Mouse (Mus musculus) gastrocnemius, postnatal 10 days (tissue): ENCODE data around the gene Cxcl2. TPM values are rescaled to one million over a fixed set of nuclear protein-coding genes. Genes with fewer than 3 reads are reported as not detected.

Experiments used
- DNase-seq: peaks from one replicate; pipeline ENCODE4 v3.0.0; 2021; ENCODE audit warnings: mixed read lengths
- long read RNA-seq, 2 experiments: library from polyadenylated mRNA; stranded (forward); transcript quantifications; one replicate each; pipeline ENCODE4 v2.0.0; 2021
- total RNA-seq, 2 experiments: library from RNA; stranded (reverse); gene quantifications; 2 replicates each; pipeline ENCODE4 v1.2.3; 2021

Cxcl2 gene
- under 1 TPM in 1 of 2 experiments, not detected in 1; 0.25 TPM for total RNA-seq
- long read RNA-seq, experiment 1: 0 reads
- long read RNA-seq, experiment 2: 0 reads

- DNase-seq: no peak
Observed at GRCm38 (mm10) chr5:90903339-90904020, at the start of gene Cxcl2. Gene Cxcl2, plus strand, starts transcription at chr5:90903871.

GRCm38 (mm10) chr5:90855308-90856230 lies 48.1 kb upstream of the Cxcl2 start:
- no peak for DNase-seq

DNA sequence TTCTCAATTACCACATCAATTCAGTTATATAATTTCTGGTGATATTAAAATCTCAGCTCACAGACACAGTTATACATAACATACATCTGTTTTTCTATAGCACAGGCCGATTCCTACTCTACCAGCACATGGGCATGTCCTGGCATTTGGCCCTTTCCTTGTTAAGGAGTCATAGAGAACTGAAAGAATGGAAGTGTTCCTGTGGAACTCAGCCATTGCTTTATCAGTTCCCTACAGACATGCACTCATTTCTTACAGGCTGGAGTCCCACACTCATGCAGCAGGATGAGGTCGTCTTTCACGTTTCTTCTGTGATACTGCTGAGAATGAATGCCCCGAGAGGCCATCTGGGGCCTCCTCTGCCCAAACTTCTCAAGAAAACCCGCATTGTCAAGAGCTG lies 46.2 kb upstream of the Cxcl2 start:
- no peak for DNase-seq

DNA sequence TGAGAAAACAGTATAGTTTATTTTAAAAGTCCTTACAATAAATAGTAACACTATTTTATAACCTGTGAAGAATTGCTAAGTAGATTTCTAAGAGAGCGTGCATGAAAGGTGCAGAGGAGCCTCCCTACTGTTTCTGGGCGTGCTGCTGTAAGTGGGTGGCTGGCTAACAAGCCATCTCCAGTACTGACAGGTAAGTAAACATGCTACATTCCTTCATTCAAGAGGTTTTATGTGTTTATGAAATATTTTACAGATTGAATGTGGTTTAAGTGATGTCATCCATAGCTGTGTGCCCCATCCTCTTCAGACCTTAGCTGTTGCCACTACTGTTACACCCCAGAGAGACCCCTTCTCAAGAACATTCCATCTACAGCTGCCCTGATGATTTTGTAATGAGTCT lies 45.2 kb upstream of the Cxcl2 start:
- no peak for DNase-seq

- DNase-seq: no peak
Observed at GRCm38 (mm10) chr5:90859031-90859430, 44.6 kb upstream of the Cxcl2 start.

DNA sequence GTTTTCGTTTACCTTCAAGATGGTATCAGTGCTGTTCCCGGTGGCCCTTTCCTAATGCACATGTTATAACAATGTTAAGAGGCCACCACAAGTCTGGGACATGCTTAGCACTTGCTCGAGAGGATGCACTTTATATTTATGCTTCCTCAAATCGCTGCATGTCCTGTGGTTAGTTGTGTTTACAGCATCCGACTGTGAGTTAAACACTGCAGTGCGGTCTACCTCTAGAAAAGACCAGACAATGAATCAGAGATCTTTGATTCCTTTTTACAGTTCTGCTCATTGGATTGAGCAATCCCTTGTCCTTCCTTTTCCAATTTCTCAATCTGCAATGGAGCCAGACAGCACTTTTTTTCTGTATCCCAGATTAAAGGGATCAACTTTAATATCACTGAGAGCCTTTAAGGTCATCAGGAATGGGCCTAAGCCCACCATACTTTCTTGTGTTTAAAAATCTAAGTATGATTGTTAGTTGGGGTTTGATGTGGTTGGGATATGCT lies 41.7 kb upstream of the Cxcl2 start:
- no peak for DNase-seq

DNA sequence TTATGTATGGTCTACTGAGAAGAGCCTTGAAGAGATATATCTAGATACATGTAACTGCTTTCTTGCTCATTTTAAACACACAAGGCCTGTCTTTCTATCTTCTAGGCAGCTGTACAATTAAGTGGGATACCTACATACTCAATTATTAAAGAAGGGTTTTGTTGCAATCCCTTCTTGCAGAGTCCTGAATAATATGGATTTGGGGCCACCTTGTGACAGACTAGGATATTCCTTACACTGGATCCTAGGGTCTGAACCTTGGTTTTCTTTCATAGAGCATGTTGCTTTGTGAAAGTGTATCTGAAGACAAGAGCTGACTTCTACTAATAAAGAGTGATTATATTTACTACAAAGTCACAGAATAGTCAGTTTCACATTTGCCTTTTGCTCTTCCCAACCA lies 36.9 kb upstream of the Cxcl2 start:
- no peak for DNase-seq

DNA sequence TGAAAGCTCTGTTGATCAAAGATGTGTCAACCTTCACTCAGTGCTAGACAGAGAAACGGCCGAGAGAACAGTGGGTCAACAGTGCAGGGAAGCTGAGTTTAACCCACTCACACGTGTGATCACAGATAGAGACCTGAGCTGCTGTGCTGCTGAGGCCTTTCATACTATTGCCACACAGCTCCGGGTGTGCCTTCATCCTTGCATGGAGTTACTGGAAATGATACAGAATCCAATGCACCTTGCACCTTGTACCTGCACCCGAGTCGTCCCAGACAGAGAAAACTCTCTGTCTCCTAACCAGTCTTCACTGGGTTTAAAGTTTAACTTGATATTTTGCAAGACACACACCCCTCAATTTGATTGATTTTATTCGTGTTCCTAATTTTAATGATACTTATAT lies 31.3 kb upstream of the Cxcl2 start:
- DNase-seq: no peak

- peak; percentile 10 for DNase-seq
Observed at GRCm38 (mm10) chr5:90876045-90876444, 27.6 kb upstream of the Cxcl2 start.

DNA sequence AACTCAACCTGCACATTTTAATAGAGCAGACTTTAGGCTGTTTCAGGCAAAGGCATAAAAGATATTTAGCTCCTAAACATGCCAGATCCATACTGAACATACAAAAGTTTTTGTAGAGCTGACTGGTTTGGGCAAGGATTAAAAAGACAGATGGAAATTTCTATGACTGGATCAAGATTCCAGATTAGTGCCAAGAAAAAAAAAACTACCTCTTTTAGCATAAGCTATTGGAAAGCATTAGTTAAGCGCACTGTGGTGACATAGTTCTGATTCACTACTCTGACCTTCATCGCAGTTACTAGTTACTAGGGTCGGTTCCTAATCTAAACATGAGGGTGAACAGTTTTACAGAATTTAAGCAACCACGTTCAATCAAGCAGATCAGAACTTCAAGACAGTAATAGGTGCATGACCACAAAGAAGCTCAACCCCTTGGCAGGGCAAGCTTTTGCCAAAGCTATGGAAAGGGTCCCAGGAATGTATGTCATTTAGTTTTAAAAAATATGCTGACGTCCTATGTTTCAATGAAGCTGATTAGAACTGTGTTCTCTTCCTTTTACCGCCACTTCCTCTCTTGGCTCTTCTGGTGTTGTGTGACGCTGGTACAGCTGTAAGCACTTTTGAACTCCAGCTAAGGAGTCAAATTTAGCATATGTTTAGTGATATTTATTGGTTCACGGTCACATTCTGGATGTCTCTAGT lies 27.0 kb upstream of the Cxcl2 start:
- DNase-seq: no peak

GRCm38 (mm10) chr5:90877173-90877512 lies 26.5 kb upstream of the Cxcl2 start:
- DNase-seq: no peak

DNA sequence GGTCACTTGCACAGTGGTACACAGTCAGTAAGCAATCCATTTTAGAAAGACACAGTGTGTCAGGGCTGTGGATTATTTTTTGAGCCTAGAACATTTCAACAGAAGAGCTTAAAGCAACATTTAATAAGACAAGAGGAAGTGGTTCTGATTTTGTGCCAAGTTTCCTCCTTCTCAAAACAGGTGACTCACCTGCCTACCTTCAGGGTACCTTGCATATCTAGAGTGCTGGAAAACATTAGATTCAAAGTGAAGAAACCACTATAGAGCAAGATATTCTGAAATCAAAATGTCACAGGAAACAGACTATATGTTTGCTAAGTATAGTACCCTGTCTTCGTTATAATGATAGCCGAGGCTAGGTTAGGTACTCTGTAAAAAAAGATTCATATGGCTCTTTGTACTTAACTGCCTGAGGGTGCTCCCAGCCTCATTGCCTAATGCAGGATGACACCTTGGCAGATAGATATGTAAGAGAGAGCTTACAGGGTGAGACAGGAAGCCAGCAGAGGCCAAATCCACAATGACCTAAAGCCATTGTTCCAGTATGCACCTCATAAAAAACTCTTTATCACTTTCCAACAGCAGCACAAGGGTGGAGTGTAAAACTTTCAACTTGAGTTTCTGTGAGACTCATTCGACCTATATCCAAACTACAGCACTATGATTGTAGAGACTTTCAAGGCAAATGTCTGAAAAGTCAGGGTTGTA lies 24.2 kb upstream of the Cxcl2 start:
- no peak for DNase-seq

DNA sequence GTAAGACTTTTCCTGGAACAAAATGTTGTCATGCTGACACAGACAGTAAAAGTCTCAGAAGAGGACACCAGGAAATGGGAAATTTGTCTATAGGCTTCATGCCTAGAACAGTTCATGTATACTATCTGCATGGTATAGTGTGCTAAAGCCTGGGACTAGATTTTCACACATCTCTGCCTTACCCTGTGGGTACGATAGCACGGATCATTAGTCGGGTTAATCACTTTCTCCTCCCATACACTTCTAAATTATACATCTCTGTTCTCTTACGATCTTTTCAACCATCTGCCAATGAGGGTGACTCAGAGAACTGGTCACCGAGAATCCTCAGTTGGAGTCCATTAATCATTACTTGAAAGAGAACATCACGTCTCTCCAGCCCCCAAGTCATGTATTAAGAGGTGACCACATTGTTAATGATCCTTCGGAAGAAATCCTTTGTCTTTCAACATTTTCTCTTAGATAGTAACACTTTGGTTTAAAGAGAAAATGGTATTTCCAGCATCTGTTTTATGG lies 23.3 kb upstream of the Cxcl2 start:
- no peak for DNase-seq

DNA sequence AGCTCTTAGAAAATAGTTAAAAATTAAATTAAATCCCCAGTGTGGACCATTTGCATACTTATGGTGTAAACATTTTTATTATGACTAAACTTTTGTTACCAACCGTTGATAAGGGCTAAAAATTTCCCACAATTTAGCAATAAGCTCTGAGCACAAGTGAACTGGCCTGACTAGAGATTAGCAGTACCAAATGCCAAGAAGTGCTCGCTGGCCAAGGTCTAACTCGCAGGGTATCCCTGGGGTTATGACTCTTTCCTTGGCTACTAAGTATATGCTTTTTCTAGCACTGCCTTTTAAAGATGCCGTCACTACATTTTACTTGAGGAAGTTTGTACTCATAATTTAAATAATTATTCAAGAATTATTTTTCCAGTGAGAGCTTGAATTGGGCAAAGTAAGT lies 22.6 kb upstream of the Cxcl2 start:
- no peak for DNase-seq

- DNase-seq: no peak
Observed at GRCm38 (mm10) chr5:90881682-90882081, 22.0 kb upstream of the Cxcl2 start.

GRCm38 (mm10) chr5:90882146-90882545 lies 21.5 kb upstream of the Cxcl2 start:
- no peak for DNase-seq

DNA sequence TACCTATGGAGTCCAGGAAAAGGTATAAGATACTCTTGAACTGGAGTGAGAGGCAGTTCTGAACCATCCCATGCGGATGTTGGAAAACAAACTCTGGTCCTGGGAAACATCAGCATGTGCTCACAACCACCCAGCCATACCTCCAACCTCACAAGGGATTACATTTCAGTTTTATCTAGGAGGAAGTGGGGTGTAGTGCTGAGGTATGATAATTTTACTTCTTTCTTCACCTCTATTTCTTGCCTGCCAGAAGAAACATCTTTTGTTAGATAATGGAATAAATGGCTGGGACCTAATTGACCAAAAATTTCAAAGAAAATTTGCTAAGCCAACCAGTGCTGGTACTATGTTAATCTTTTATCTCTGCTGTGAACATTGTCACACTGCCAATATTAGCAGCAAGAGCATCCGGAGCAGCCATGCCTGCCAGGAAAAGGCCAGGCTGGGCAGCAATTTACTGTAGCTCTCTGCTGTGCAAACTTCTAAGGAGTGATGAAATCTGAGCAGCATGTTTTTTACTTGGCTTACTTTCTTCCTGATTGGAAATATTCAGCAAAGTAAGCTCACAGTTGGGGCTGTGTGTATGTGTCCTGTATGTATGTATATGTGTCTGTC lies 18.9 kb upstream of the Cxcl2 start:
- DNase-seq: no peak

GRCm38 (mm10) chr5:90888661-90889060 lies 15.0 kb upstream of the Cxcl2 start:
- no peak for DNase-seq

GRCm38 (mm10) chr5:90890519-90891463 lies 12.9 kb upstream of the Cxcl2 start, which contains the start of gene Cxcl1:
Gene Cxcl1, plus strand, starts transcription at chr5:90891241.
- peak; percentile 42 for DNase-seq

DNA sequence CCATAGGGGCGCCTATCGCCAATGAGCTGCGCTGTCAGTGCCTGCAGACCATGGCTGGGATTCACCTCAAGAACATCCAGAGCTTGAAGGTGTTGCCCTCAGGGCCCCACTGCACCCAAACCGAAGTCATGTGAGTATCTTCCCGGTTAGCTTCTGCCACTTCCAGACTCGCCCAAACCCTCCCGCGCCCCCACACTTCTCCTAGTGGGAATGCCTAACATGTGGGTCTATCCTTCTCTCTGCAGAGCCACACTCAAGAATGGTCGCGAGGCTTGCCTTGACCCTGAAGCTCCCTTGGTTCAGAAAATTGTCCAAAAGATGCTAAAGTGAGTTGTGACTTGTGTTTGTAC lies 12.2 kb upstream of the Cxcl2 start:
- no peak for DNase-seq
